Mouse (Mus musculus) embryo, embryonic 10 days (tissue): ENCODE results near the gene Hist2h2bb.
"Not testable (repeated sequence)": the region's sequence is repeated elsewhere in the genome, so short reads cannot be mapped to it uniquely, and the experiment has no call there.

Experiments used
- DNase-seq: peaks from one replicate; pipeline ENCODE4 v3.0.0-alpha.2; 2015; ENCODE audit warnings: low spot score

Gene Hist2h2bb

GRCm38 (mm10) chr3:96263558-96264403 is 5.8 kb upstream of the Hist2h2bb start:
- peak; percentile 61 for DNase-seq

- DNase-seq = no peak
These were observed 5.1 kb upstream of the Hist2h2bb start for GRCm38 (mm10) chr3:96264404-96264949.

- DNase-seq = no peak
These were observed 3.3 kb upstream of the Hist2h2bb start for GRCm38 (mm10) chr3:96266132-96266710.

GRCm38 (mm10) chr3:96267541-96267940 is 2.0 kb upstream of the Hist2h2bb start:
- DNase-seq = no peak

GRCm38 (mm10) chr3:96268051-96268775 is 1.3 kb upstream of the Hist2h2bb start, which contains the start of gene Hist2h3b:
Hist2h3b (plus strand) TSS chr3:96268654.
- peak; percentile 90 for DNase-seq

- not testable (repeated sequence) for DNase-seq
These were observed 675 bp upstream of the Hist2h2bb start for GRCm38 (mm10) chr3:96268776-96269378.

GRCm38 (mm10) chr3:96273591-96274465 is 4.3 kb downstream of the Hist2h2bb start:
- no peak for DNase-seq

- peak; percentile 41 for DNase-seq
These were observed 7.9 kb downstream of the Hist2h2bb start for GRCm38 (mm10) chr3:96277428-96277799.

- peak; percentile 95 for DNase-seq
These were observed 8.5 kb downstream of the Hist2h2bb start for GRCm38 (mm10) chr3:96277800-96278624.

GRCm38 (mm10) chr3:96280660-96281059 is 11.1 kb downstream of the Hist2h2bb start:
- DNase-seq = no peak

GRCm38 (mm10) chr3:96284457-96284856 is 14.9 kb downstream of the Hist2h2bb start:
- DNase-seq = peak; percentile 76

GRCm38 (mm10) chr3:96287334-96287733 is 17.8 kb downstream of the Hist2h2bb start:
- not testable (repeated sequence) for DNase-seq

- DNase-seq = no peak
These were observed 19.6 kb downstream of the Hist2h2bb start for GRCm38 (mm10) chr3:96289201-96289600.

- not testable (repeated sequence) for DNase-seq
These were observed 21.2 kb downstream of the Hist2h2bb start for GRCm38 (mm10) chr3:96290727-96291126.

GRCm38 (mm10) chr3:96292641-96293040 is 23.1 kb downstream of the Hist2h2bb start:
- DNase-seq = no peak

GRCm38 (mm10) chr3:96293368-96293767 is 23.8 kb downstream of the Hist2h2bb start:
- no peak for DNase-seq

GRCm38 (mm10) chr3:96293787-96294186 is 24.2 kb downstream of the Hist2h2bb start, which contains the start of gene Fcgr1:
Fcgr1 (minus strand) TSS chr3:96293969.
- no peak for DNase-seq

GRCm38 (mm10) chr3:96298360-96298759 is 28.8 kb downstream of the Hist2h2bb start:
- DNase-seq = no peak

GRCm38 (mm10) chr3:96299562-96299961 is 30.0 kb downstream of the Hist2h2bb start:
- no peak for DNase-seq
